Mouse (Mus musculus): Measurements from ENCODE around the gene Gm3646. TPM values are rescaled to one million over a fixed set of nuclear protein-coding genes. Genes with fewer than 3 reads are reported as not detected.

Gm3646 gene
- polyA plus RNA-seq, 1 experiment from 2014 or later = not detected

- Histone ChIP-seq H3K4me3 (ENCODE audit: low read length) (no peak overlapping the region), H3K4me2 (replicated peaks; ENCODE audit: low read depth, low read length) (no peak overlapping the region), H3K4me1 (ENCODE audit: insufficient read depth, low read length) (peaks cover 12% of the 10 kb centered on the region; the same call in 1 of the 2 replicates), H3K27ac (ENCODE audit: low read length) (no peak overlapping the region), H3K36me3 (ENCODE audit: insufficient read depth, low read length) (no peaks in the 10 kb centered on the region), H3K9ac (replicated peaks; ENCODE audit: low read length) (no peak overlapping the region), H3K27me3 (ENCODE audit: insufficient read depth, low read length) (no peaks in the 10 kb centered on the region), H3K9me3 (ENCODE audit: low read length) (no peaks in the 10 kb centered on the region)
- 36% methylated on average over 4 of the region's 4 CpGs for WGBS
- no peak for ATAC-seq (ENCODE audit: low FRiP score, low TSS enrichment)
These were observed 26.5 kb upstream of the Gm3646 start for GRCm38 (mm10) chr1:39831594-39832039.

- no peak for ATAC-seq (ENCODE audit: low FRiP score, low TSS enrichment)
- Histone ChIP-seq H3K4me2 (replicated peaks; ENCODE audit: low read depth, low read length) (no peak overlapping the region), H3K4me1 (ENCODE audit: insufficient read depth, low read length) (peaks cover 12% of the 10 kb centered on the region; the same call in 1 of the 2 replicates), H3K36me3 (ENCODE audit: insufficient read depth, low read length) (no peaks in the 10 kb centered on the region), H3K9me3 (ENCODE audit: low read length) (no peaks in the 10 kb centered on the region), H3K27me3 (ENCODE audit: insufficient read depth, low read length) (no peaks in the 10 kb centered on the region), H3K27ac (ENCODE audit: low read length) (no peak overlapping the region), H3K4me3 (ENCODE audit: low read length) (no peak overlapping the region), H3K9ac (replicated peaks; ENCODE audit: low read length) (no peak overlapping the region)
- 66% methylated on average over 11 of the region's 11 CpGs for WGBS
These were observed 25.9 kb upstream of the Gm3646 start for GRCm38 (mm10) chr1:39830786-39831593.

- no peak overlapping the region for H3K4me2 ChIP-seq (replicated peaks; ENCODE audit: low read depth, low read length)
- H3K27ac ChIP-seq (ENCODE audit: low read length) = no peak overlapping the region
- no peak for ATAC-seq (ENCODE audit: low FRiP score, low TSS enrichment)
- 71% methylated on average over 4 of the region's 4 CpGs for WGBS
- no peak overlapping the region for H3K4me3 ChIP-seq (ENCODE audit: low read length)
- no peaks in the 10 kb centered on the region for H3K27me3 ChIP-seq (ENCODE audit: insufficient read depth, low read length)
- H3K36me3 ChIP-seq (ENCODE audit: insufficient read depth, low read length) = no peaks in the 10 kb centered on the region
- no peaks in the 10 kb centered on the region for H3K9me3 ChIP-seq (ENCODE audit: low read length)
- no peak overlapping the region for H3K9ac ChIP-seq (replicated peaks; ENCODE audit: low read length)
- no peaks in the 10 kb centered on the region for H3K4me1 ChIP-seq (ENCODE audit: insufficient read depth, low read length)
These were observed 19.8 kb upstream of the Gm3646 start for GRCm38 (mm10) chr1:39824902-39825301.

GRCm38 (mm10) chr1:39824240-39824639 is 19.1 kb upstream of the Gm3646 start:
- Histone ChIP-seq H3K27me3 (ENCODE audit: insufficient read depth, low read length) (no peaks in the 10 kb centered on the region), H3K4me2 (replicated peaks; ENCODE audit: low read depth, low read length) (no peak overlapping the region), H3K4me3 (ENCODE audit: low read length) (no peak overlapping the region), H3K9me3 (ENCODE audit: low read length) (no peaks in the 10 kb centered on the region), H3K9ac (replicated peaks; ENCODE audit: low read length) (no peak overlapping the region), H3K4me1 (ENCODE audit: insufficient read depth, low read length) (no peaks in the 10 kb centered on the region), H3K36me3 (ENCODE audit: insufficient read depth, low read length) (no peaks in the 10 kb centered on the region), H3K27ac (ENCODE audit: low read length) (no peak overlapping the region)
- 70% methylated on average over 4 of the region's 4 CpGs for WGBS
- no peak for ATAC-seq (ENCODE audit: low FRiP score, low TSS enrichment)

GRCm38 (mm10) chr1:39819596-39819995 is 14.5 kb upstream of the Gm3646 start:
- Histone ChIP-seq H3K36me3 (ENCODE audit: insufficient read depth, low read length) (no peaks in the 10 kb centered on the region), H3K9me3 (ENCODE audit: low read length) (no peaks in the 10 kb centered on the region), H3K9ac (replicated peaks; ENCODE audit: low read length) (no peak overlapping the region), H3K4me2 (replicated peaks; ENCODE audit: low read depth, low read length) (no peak overlapping the region), H3K4me3 (ENCODE audit: low read length) (no peak overlapping the region), H3K27ac (ENCODE audit: low read length) (no peak overlapping the region), H3K4me1 (ENCODE audit: insufficient read depth, low read length) (no peaks in the 10 kb centered on the region), H3K27me3 (ENCODE audit: insufficient read depth, low read length) (no peaks in the 10 kb centered on the region)
- 73% methylated on average over 10 of the region's 10 CpGs for WGBS
- ATAC-seq (ENCODE audit: low FRiP score, low TSS enrichment) = no peak

GRCm38 (mm10) chr1:39815766-39816165 is 10.6 kb upstream of the Gm3646 start:
- Histone ChIP-seq H3K36me3 (ENCODE audit: insufficient read depth, low read length) (no peaks in the 10 kb centered on the region), H3K4me1 (ENCODE audit: insufficient read depth, low read length) (no peaks in the 10 kb centered on the region), H3K27me3 (ENCODE audit: insufficient read depth, low read length) (no peaks in the 10 kb centered on the region), H3K9me3 (ENCODE audit: low read length) (no peaks in the 10 kb centered on the region), H3K27ac (ENCODE audit: low read length) (no peak overlapping the region), H3K4me3 (ENCODE audit: low read length) (no peak overlapping the region), H3K9ac (replicated peaks; ENCODE audit: low read length) (no peak overlapping the region), H3K4me2 (replicated peaks; ENCODE audit: low read depth, low read length) (no peak overlapping the region)
- no peak for ATAC-seq (ENCODE audit: low FRiP score, low TSS enrichment)
- WGBS = 85% methylated on average over 5 of the region's 5 CpGs

GRCm38 (mm10) chr1:39813067-39813466 is 7.9 kb upstream of the Gm3646 start:
- no peaks in the 10 kb centered on the region for H3K36me3 ChIP-seq (ENCODE audit: insufficient read depth, low read length)
- no peak overlapping the region for H3K27ac ChIP-seq (ENCODE audit: low read length)
- no peak overlapping the region for H3K9ac ChIP-seq (replicated peaks; ENCODE audit: low read length)
- no peaks in the 10 kb centered on the region for H3K4me1 ChIP-seq (ENCODE audit: insufficient read depth, low read length)
- 74% methylated on average over 4 of the region's 4 CpGs for WGBS
- ATAC-seq (ENCODE audit: low FRiP score, low TSS enrichment) = no peak
- H3K9me3 ChIP-seq (ENCODE audit: low read length) = no peaks in the 10 kb centered on the region
- H3K27me3 ChIP-seq (ENCODE audit: insufficient read depth, low read length) = no peaks in the 10 kb centered on the region
- no peak overlapping the region for H3K4me3 ChIP-seq (ENCODE audit: low read length)
- H3K4me2 ChIP-seq (replicated peaks; ENCODE audit: low read depth, low read length) = no peak overlapping the region

GRCm38 (mm10) chr1:39804789-39805188 is 343 bp downstream of the Gm3646 start:
- H3K27ac ChIP-seq (ENCODE audit: low read length) = no peak overlapping the region

GRCm38 (mm10) chr1:39802946-39803345 is 2.2 kb downstream of the Gm3646 start:
- WGBS = 71% methylated on average over 7 of the region's 7 CpGs
- H3K4me3 ChIP-seq (ENCODE audit: low read length) = no peak overlapping the region
- H3K27me3 ChIP-seq (ENCODE audit: insufficient read depth, low read length) = no peaks in the 10 kb centered on the region
- no peak overlapping the region for H3K27ac ChIP-seq (ENCODE audit: low read length)
- H3K9me3 ChIP-seq (ENCODE audit: low read length) = no peaks in the 10 kb centered on the region
- H3K36me3 ChIP-seq (ENCODE audit: insufficient read depth, low read length) = no peaks in the 10 kb centered on the region
- H3K4me2 ChIP-seq (replicated peaks; ENCODE audit: low read depth, low read length) = no peak overlapping the region
- peaks cover 2% of the 10 kb centered on the region; the same call in 1 of the 2 replicates for H3K4me1 ChIP-seq (ENCODE audit: insufficient read depth, low read length)
- no peak for ATAC-seq (ENCODE audit: low FRiP score, low TSS enrichment)
- no peak overlapping the region for H3K9ac ChIP-seq (replicated peaks; ENCODE audit: low read length)

More at GRCm38 (mm10) chr1:39804789-39805188, 343 bp downstream of the Gm3646 start:
- no peaks in the 10 kb centered on the region for H3K36me3 ChIP-seq (ENCODE audit: insufficient read depth, low read length)
- no peak overlapping the region for H3K4me2 ChIP-seq (replicated peaks; ENCODE audit: low read depth, low read length)
- no peak overlapping the region for H3K9ac ChIP-seq (replicated peaks; ENCODE audit: low read length)
- H3K9me3 ChIP-seq (ENCODE audit: low read length) = no peaks in the 10 kb centered on the region
- no peak for ATAC-seq (ENCODE audit: low FRiP score, low TSS enrichment)
- peaks cover 2% of the 10 kb centered on the region; the same call in 1 of the 2 replicates for H3K4me1 ChIP-seq (ENCODE audit: insufficient read depth, low read length)
- no peaks in the 10 kb centered on the region for H3K27me3 ChIP-seq (ENCODE audit: insufficient read depth, low read length)
- 85% methylated on average over 6 of the region's 6 CpGs for WGBS
- no peak overlapping the region for H3K4me3 ChIP-seq (ENCODE audit: low read length)

- no peak overlapping the region for H3K4me3 ChIP-seq (ENCODE audit: low read length)
- H3K36me3 ChIP-seq (ENCODE audit: insufficient read depth, low read length) = no peaks in the 10 kb centered on the region
- 77% methylated on average over 6 of the region's 6 CpGs for WGBS
- no peak overlapping the region for H3K4me2 ChIP-seq (replicated peaks; ENCODE audit: low read depth, low read length)
- ATAC-seq (ENCODE audit: low FRiP score, low TSS enrichment) = no peak
- H3K9ac ChIP-seq (replicated peaks; ENCODE audit: low read length) = no peak overlapping the region
- H3K4me1 ChIP-seq (ENCODE audit: insufficient read depth, low read length) = no peaks in the 10 kb centered on the region
- no peaks in the 10 kb centered on the region for H3K27me3 ChIP-seq (ENCODE audit: insufficient read depth, low read length)
- H3K9me3 ChIP-seq (ENCODE audit: low read length) = peaks cover 4% of the 10 kb centered on the region; the same call in 1 of the 2 replicates
- H3K27ac ChIP-seq (ENCODE audit: low read length) = no peak overlapping the region
These were observed 7.6 kb downstream of the Gm3646 start for GRCm38 (mm10) chr1:39797496-39797895.

All from kidney, embryonic 16.5 days (tissue).